Mouse (Mus musculus) midbrain, embryonic 14.5 days (tissue): ENCODE results near the gene Rassf3. TPM values are rescaled to one million over a fixed set of nuclear protein-coding genes. Genes with fewer than 3 reads are reported as not detected.

Experiments
- ATAC-seq: fragments of 200-750 bp; cut with Nextera tagmentation; 2 replicates; pipeline ENCODE4 v1.8.0; 2017; ENCODE audit warnings: moderate number of reproducible peaks, moderate library complexity; ENCODE audit not compliant: low FRiP score, low TSS enrichment
- DNase-seq: peaks from one replicate; pipeline ENCODE4 v3.0.0-alpha.2; 2015
- H3K27ac ChIP-seq: fragments of 300-500 bp; sonication (generic); replicated peaks from 2 replicates; pipeline ENCODE4 v1.5.1; 2014; ENCODE audit warnings: mild to moderate bottlenecking, low read depth, low read length, moderate library complexity
- H3K27me3 ChIP-seq: fragments of 300-500 bp; sonication (generic); 2 replicates; pipeline ENCODE4 v1.6.1; 2014; ENCODE audit warnings: low read length, control low read depth, mixed read lengths; ENCODE audit not compliant: control insufficient read depth, insufficient read depth
- H3K36me3 ChIP-seq: fragments of 300-500 bp; sonication (generic); 2 replicates; pipeline ENCODE4 v1.6.1; 2014; ENCODE audit warnings: low read length, control low read depth; ENCODE audit not compliant: control insufficient read depth, insufficient read depth
- H3K4me1 ChIP-seq: fragments of 300-500 bp; sonication (generic); 2 replicates; pipeline ENCODE4 v1.6.1; 2014; ENCODE audit warnings: mild to moderate bottlenecking, antibody characterized with exemption, low read length, control low read depth; ENCODE audit not compliant: control insufficient read depth, insufficient read depth
- H3K4me2 ChIP-seq: fragments of 300-500 bp; sonication (generic); 2 replicates; pipeline ENCODE4 v1.6.1; 2014; ENCODE audit warnings: mild to moderate bottlenecking, low read length, moderate library complexity
- H3K4me3 ChIP-seq: fragments of 300-500 bp; sonication (generic); replicated peaks from 2 replicates; pipeline ENCODE4 v1.5.1; 2014; ENCODE audit warnings: low read depth, low read length
- H3K9ac ChIP-seq: fragments of 300-500 bp; sonication (generic); replicated peaks from 2 replicates; pipeline ENCODE4 v1.6.1; 2014; ENCODE audit warnings: mild to moderate bottlenecking, low read length, moderate library complexity
- H3K9me3 ChIP-seq: fragments of 300-500 bp; sonication (generic); 2 replicates; pipeline ENCODE4 v1.6.1; 2016; ENCODE audit warnings: low read length, control low read depth, mixed read lengths; ENCODE audit not compliant: control insufficient read depth
- WGBS: fragments of 180-500 bp; shearing (Covaris S2); extraction: QIAGEN DNeasy Blood & Tissue Kit; methylation state at CpG from one replicate; pipeline ENCODE4 v1.1.7; 2014; 5-methylcytosine and 5-hydroxymethylcytosine counted together
- polyA plus RNA-seq: library from polyadenylated mRNA; unstranded; fragments of >200 nt; fragmentation: Nextera tagmentation; extraction: Ambion mirVana; gene quantifications from 2 replicates; pipeline ENCODE4 v1.2.1, GENCODE M21; 2014

Rassf3 gene
- polyA plus RNA-seq, 1 experiment from 2014 or later: 4.5 TPM

GRCm38 (mm10) chr10:121471570-121472197, 4.5 kb downstream of the Rassf3 start:
- Histone ChIP-seq H3K4me2 (no peak overlapping the region), H3K4me3 (no peak overlapping the region), H3K9me3 (no peaks in the 10 kb centered on the region), H3K27ac (no peak overlapping the region), H3K9ac (no peak overlapping the region), H3K4me1 (peaks cover 6% of the 10 kb centered on the region; the same call in 1 of the 2 replicates), H3K27me3 (peaks cover 19% of the 10 kb centered on the region; the same call in 1 of the 2 replicates), H3K36me3 (no peaks in the 10 kb centered on the region)
- ATAC-seq: no peak
- no peak for DNase-seq
- 43% methylated on average over 8 of the region's 8 CpGs for WGBS

- DNase-seq (no peak), ATAC-seq (no peak)
- H3K9ac ChIP-seq: no peak overlapping the region
- no peak overlapping the region for H3K4me2 ChIP-seq
- WGBS: 85% methylated on average over 3 of the region's 3 CpGs
- no peaks in the 10 kb centered on the region for H3K4me1 ChIP-seq
- no peaks in the 10 kb centered on the region for H3K9me3 ChIP-seq
- H3K27me3 ChIP-seq: peaks cover 9% of the 10 kb centered on the region; the same call in 1 of the 2 replicates
- H3K27ac ChIP-seq: no peak overlapping the region
- no peaks in the 10 kb centered on the region for H3K36me3 ChIP-seq
- H3K4me3 ChIP-seq: no peak overlapping the region
Observed at GRCm38 (mm10) chr10:121469625-121470024, 6.5 kb downstream of the Rassf3 start.

- H3K27me3 ChIP-seq: peaks cover 2% of the 10 kb centered on the region; the same call in 1 of the 2 replicates
- H3K4me3 ChIP-seq: no peak overlapping the region
- 63% methylated on average over 5 of the region's 5 CpGs for WGBS
- H3K9ac ChIP-seq: no peak overlapping the region
- ATAC-seq: no peak
- no peaks in the 10 kb centered on the region for H3K36me3 ChIP-seq
- no peaks in the 10 kb centered on the region for H3K9me3 ChIP-seq
- no peak overlapping the region for H3K27ac ChIP-seq
- H3K4me1 ChIP-seq: no peaks in the 10 kb centered on the region
- DNase-seq: no peak
- H3K4me2 ChIP-seq: no peak overlapping the region
Observed at GRCm38 (mm10) chr10:121468985-121469384, 7.2 kb downstream of the Rassf3 start.

DNA sequence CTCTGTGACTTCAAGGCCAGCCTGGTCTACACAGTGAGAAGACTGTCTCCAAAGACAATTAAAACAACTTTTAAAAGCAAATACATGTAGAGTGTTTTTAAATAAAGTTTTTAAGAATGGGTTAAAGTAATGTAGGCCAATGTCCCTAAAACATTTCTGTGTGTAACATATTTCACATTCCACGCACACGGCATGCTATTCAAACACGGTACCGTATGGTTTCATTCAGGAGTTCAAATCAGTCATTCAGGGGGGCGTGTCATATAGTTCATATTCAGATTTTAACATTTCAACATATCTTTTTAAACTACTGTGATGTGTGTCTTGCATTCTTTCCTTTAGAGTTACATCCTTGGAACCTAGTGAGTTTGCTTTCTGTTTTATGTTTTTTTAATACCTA, 7.9 kb downstream of the Rassf3 start:
- WGBS: 93% methylated on average over 5 of the region's 5 CpGs
- no peaks in the 10 kb centered on the region for H3K4me1 ChIP-seq
- no peaks in the 10 kb centered on the region for H3K27me3 ChIP-seq
- H3K9ac ChIP-seq: no peak overlapping the region
- H3K27ac ChIP-seq: no peak overlapping the region
- no peak overlapping the region for H3K4me2 ChIP-seq
- no peak for ATAC-seq
- no peak for DNase-seq
- no peaks in the 10 kb centered on the region for H3K9me3 ChIP-seq
- H3K4me3 ChIP-seq: no peak overlapping the region
- no peaks in the 10 kb centered on the region for H3K36me3 ChIP-seq

- Histone ChIP-seq H3K36me3 (no peaks in the 10 kb centered on the region), H3K4me3 (no peak overlapping the region), H3K27ac (no peak overlapping the region), H3K4me2 (no peak overlapping the region), H3K9ac (no peak overlapping the region), H3K4me1 (no peaks in the 10 kb centered on the region), H3K27me3 (no peaks in the 10 kb centered on the region), H3K9me3 (no peaks in the 10 kb centered on the region)
- no peak for ATAC-seq
- WGBS: 66% methylated on average over 8 of the region's 8 CpGs
- DNase-seq: no peak
Observed at GRCm38 (mm10) chr10:121467792-121468191, 8.4 kb downstream of the Rassf3 start.

- no peaks in the 10 kb centered on the region for H3K36me3 ChIP-seq
- H3K4me1 ChIP-seq: peaks cover under 1% of the 10 kb centered on the region; the same call in 1 of the 2 replicates
- no peak overlapping the region for H3K9ac ChIP-seq
- H3K4me3 ChIP-seq: no peak overlapping the region
- no peaks in the 10 kb centered on the region for H3K9me3 ChIP-seq
- H3K4me2 ChIP-seq: no peak overlapping the region
- 82% methylated on average over 13 of the region's 13 CpGs for WGBS
- H3K27ac ChIP-seq: no peak overlapping the region
- DNase-seq (no peak), ATAC-seq (no peak)
- no peaks in the 10 kb centered on the region for H3K27me3 ChIP-seq
Observed at GRCm38 (mm10) chr10:121467016-121467415, 9.1 kb downstream of the Rassf3 start.

- Histone ChIP-seq H3K27me3 (no peaks in the 10 kb centered on the region), H3K4me3 (no peak overlapping the region), H3K36me3 (no peaks in the 10 kb centered on the region), H3K4me2 (no peak overlapping the region), H3K4me1 (peaks cover 8% of the 10 kb centered on the region), H3K9ac (no peak overlapping the region), H3K9me3 (no peaks in the 10 kb centered on the region), H3K27ac (no peak overlapping the region)
- 57% methylated on average over 5 of the region's 5 CpGs for WGBS
- ATAC-seq: no peak
- DNase-seq: no peak
Observed at GRCm38 (mm10) chr10:121465033-121465432, 11.1 kb downstream of the Rassf3 start.

DNA sequence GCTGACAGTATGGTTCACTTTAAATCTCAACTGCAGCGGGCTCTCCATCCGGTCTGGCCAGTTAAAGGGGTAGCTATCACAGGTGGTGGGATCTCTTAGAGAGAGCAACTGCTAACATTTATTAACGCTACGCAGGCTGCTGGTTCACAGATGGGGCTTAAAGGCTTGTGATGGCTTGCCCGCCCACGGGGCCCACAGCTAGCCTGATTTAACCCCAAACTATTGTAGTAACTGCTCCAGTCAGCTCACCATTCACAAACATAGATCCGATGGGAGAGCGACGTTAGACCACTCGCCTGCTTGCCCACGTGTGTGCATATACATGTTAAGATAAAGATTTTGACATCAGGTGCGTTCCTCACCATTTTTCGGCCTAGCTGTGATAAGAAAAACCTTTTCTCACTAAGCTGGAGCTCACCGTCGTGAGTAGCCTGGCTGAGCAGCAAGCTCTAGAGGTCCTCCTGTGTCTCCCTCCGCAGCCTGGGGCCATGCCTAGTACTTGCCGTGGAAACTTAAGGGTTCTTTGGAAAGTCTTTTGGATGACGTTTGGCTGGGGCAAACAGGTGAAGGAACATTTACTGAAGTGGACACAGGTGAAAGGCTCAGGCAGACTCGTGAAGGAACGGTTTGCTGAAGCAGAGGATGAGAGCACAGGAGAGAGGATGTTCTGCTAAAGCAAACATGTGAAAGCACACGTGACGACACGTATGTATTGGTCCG, 13.8 kb downstream of the Rassf3 start:
- Histone ChIP-seq H3K4me1 (peaks cover 8% of the 10 kb centered on the region), H3K27me3 (no peaks in the 10 kb centered on the region), H3K9ac (0 out of 2 replicates have a peak overlapping the region, but pooled peaks have one; percentile 21), H3K36me3 (no peaks in the 10 kb centered on the region), H3K4me3 (no peak overlapping the region), H3K4me2 (peak overlapping the region; percentile 49), H3K9me3 (no peaks in the 10 kb centered on the region), H3K27ac (no peak overlapping the region)
- 45% methylated on average over 24 of the region's 24 CpGs for WGBS
- no peak for ATAC-seq
- DNase-seq: no peak
